Mouse (Mus musculus) hindbrain, embryonic 12.5 days (tissue): Measurements from ENCODE around the gene Siva1. TPM values are rescaled to one million over a fixed set of nuclear protein-coding genes. Genes with fewer than 3 reads are reported as not detected.

Source experiments
- microRNA-seq: library from miRNA; unstranded; fragments of <30 nt; microRNA quantifications from one replicate; pipeline ENCODE4, GENCODE M21; 2017
- polyA plus RNA-seq: library from polyadenylated mRNA; unstranded; fragments of >200 nt; fragmentation: Nextera tagmentation; extraction: Ambion mirVana; gene quantifications from 2 replicates; pipeline ENCODE4 v1.2.1, GENCODE M21; 2016

The Siva1 gene
- polyA plus RNA-seq, 1 experiment from 2014 or later: 124 TPM

Small RNAs within 50 kb of the gene (microRNA-seq; reads per million reads assigned to microRNA genes)
- gene Mir6939: not detected

Other genes with a start within 250 kb of the Siva1 start
- gene A530016L24Rik, start 155.2 kb upstream of the Siva1 start, polyA plus RNA-seq: 0.13 TPM in 1 of 2 replicates, not detected in the other
- gene Tmem179, start 127.9 kb upstream of the Siva1 start, polyA plus RNA-seq: 14.6 and 16.1 TPM in 2 replicates
- 1.5 and 2.1 TPM in 2 replicates for gene Inf2, start 55.9 kb upstream of the Siva1 start, polyA plus RNA-seq
- 3.3 and 5.0 TPM in 2 replicates for gene Adssl1, start 24.6 kb upstream of the Siva1 start, polyA plus RNA-seq
- gene Akt1, start 30.2 kb downstream of the Siva1 start, polyA plus RNA-seq: 154 and 156 TPM in 2 replicates
- gene Zbtb42, start 34.1 kb downstream of the Siva1 start, polyA plus RNA-seq: 5.8 and 7.5 TPM in 2 replicates
- 28.3 and 28.5 TPM in 2 replicates for gene Cep170b, start 75.8 kb downstream of the Siva1 start, polyA plus RNA-seq
- gene Pld4, start 116.0 kb downstream of the Siva1 start, polyA plus RNA-seq: 5.0 and 5.4 TPM in 2 replicates
- 0.48 and 0.64 TPM in 2 replicates for gene Ahnak2, start 158.0 kb downstream of the Siva1 start, polyA plus RNA-seq
- 16.9 and 19.7 TPM in 2 replicates for gene Clba1, start 164.3 kb downstream of the Siva1 start, polyA plus RNA-seq
- 101 TPM in 2 replicates for gene Cdca4, start 184.7 kb downstream of the Siva1 start, polyA plus RNA-seq
- not detected in 2 replicates for gene Gpr132, start 223.5 kb downstream of the Siva1 start, polyA plus RNA-seq